Mouse (Mus musculus): ENCODE results near the gene Fbrsl1. TPM values are rescaled to one million over a fixed set of nuclear protein-coding genes. Genes with fewer than 3 reads are reported as not detected.

Fbrsl1 gene
- polyA plus RNA-seq, 1 experiment from 2014 or later = 5.5 TPM

GRCm38 (mm10) chr5:110421393-110421792 lies 26.9 kb downstream of the Fbrsl1 start:
- H3K36me3 ChIP-seq (ENCODE audit: control insufficient read depth, insufficient read depth, low read length) = no peaks in the 10 kb centered on the region
- H3K9me3 ChIP-seq (ENCODE audit: control insufficient read depth, low read length) = no peaks in the 10 kb centered on the region
- H3K9ac ChIP-seq (ENCODE audit: low read length) = no peak overlapping the region
- no peak overlapping the region for H3K4me2 ChIP-seq (ENCODE audit: low read depth, low read length)
- 94% methylated on average over 6 of the region's 6 CpGs for WGBS
- H3K4me1 ChIP-seq (replicated peaks; ENCODE audit: control insufficient read depth, insufficient read depth, low read length) = no peaks in the 10 kb centered on the region
- ATAC-seq (ENCODE audit: low read depth) = no peak
- no peak overlapping the region for H3K27ac ChIP-seq (ENCODE audit: low read length)
- H3K4me3 ChIP-seq (ENCODE audit: low read length) = no peak overlapping the region
- no peaks in the 10 kb centered on the region for H3K27me3 ChIP-seq (ENCODE audit: control insufficient read depth, insufficient read depth, low read depth, low read length)

GRCm38 (mm10) chr5:110420950-110421349 lies 27.4 kb downstream of the Fbrsl1 start:
- no peaks in the 10 kb centered on the region for H3K36me3 ChIP-seq (ENCODE audit: control insufficient read depth, insufficient read depth, low read length)
- no peak overlapping the region for H3K27ac ChIP-seq (ENCODE audit: low read length)
- H3K4me3 ChIP-seq (ENCODE audit: low read length) = no peak overlapping the region
- no peaks in the 10 kb centered on the region for H3K9me3 ChIP-seq (ENCODE audit: control insufficient read depth, low read length)
- no peaks in the 10 kb centered on the region for H3K4me1 ChIP-seq (replicated peaks; ENCODE audit: control insufficient read depth, insufficient read depth, low read length)
- H3K9ac ChIP-seq (ENCODE audit: low read length) = no peak overlapping the region
- WGBS = 55% methylated on average over 1 of the region's 1 CpGs
- no peaks in the 10 kb centered on the region for H3K27me3 ChIP-seq (ENCODE audit: control insufficient read depth, insufficient read depth, low read depth, low read length)
- H3K4me2 ChIP-seq (ENCODE audit: low read depth, low read length) = no peak overlapping the region
- ATAC-seq (ENCODE audit: low read depth) = no peak

GRCm38 (mm10) chr5:110420201-110420600 lies 28.1 kb downstream of the Fbrsl1 start:
- no peak overlapping the region for H3K4me3 ChIP-seq (ENCODE audit: low read length)
- no peaks in the 10 kb centered on the region for H3K27me3 ChIP-seq (ENCODE audit: control insufficient read depth, insufficient read depth, low read depth, low read length)
- no peaks in the 10 kb centered on the region for H3K36me3 ChIP-seq (ENCODE audit: control insufficient read depth, insufficient read depth, low read length)
- 74% methylated on average over 4 of the region's 4 CpGs for WGBS
- no peaks in the 10 kb centered on the region for H3K9me3 ChIP-seq (ENCODE audit: control insufficient read depth, low read length)
- no peak overlapping the region for H3K27ac ChIP-seq (ENCODE audit: low read length)
- H3K4me2 ChIP-seq (ENCODE audit: low read depth, low read length) = no peak overlapping the region
- H3K9ac ChIP-seq (ENCODE audit: low read length) = no peak overlapping the region
- H3K4me1 ChIP-seq (replicated peaks; ENCODE audit: control insufficient read depth, insufficient read depth, low read length) = no peaks in the 10 kb centered on the region
- ATAC-seq (ENCODE audit: low read depth) = no peak

GRCm38 (mm10) chr5:110418523-110418911 lies 29.8 kb downstream of the Fbrsl1 start:
- no peaks in the 10 kb centered on the region for H3K27me3 ChIP-seq (ENCODE audit: control insufficient read depth, insufficient read depth, low read depth, low read length)
- no peak overlapping the region for H3K4me2 ChIP-seq (ENCODE audit: low read depth, low read length)
- ATAC-seq (ENCODE audit: low read depth) = no peak
- no peaks in the 10 kb centered on the region for H3K4me1 ChIP-seq (replicated peaks; ENCODE audit: control insufficient read depth, insufficient read depth, low read length)
- no peak overlapping the region for H3K9ac ChIP-seq (ENCODE audit: low read length)
- H3K9me3 ChIP-seq (ENCODE audit: control insufficient read depth, low read length) = no peaks in the 10 kb centered on the region
- no peaks in the 10 kb centered on the region; the same call in 1 of the 2 replicates for H3K36me3 ChIP-seq (ENCODE audit: control insufficient read depth, insufficient read depth, low read length)
- H3K27ac ChIP-seq (ENCODE audit: low read length) = no peak overlapping the region
- WGBS = 77% methylated on average over 1 of the region's 1 CpGs
- no peak overlapping the region for H3K4me3 ChIP-seq (ENCODE audit: low read length)

GRCm38 (mm10) chr5:110417756-110418522 lies 30.4 kb downstream of the Fbrsl1 start:
- Histone ChIP-seq H3K9me3 (ENCODE audit: control insufficient read depth, low read length) (no peaks in the 10 kb centered on the region), H3K36me3 (ENCODE audit: control insufficient read depth, insufficient read depth, low read length) (no peaks in the 10 kb centered on the region; the same call in 1 of the 2 replicates), H3K4me1 (replicated peaks; ENCODE audit: control insufficient read depth, insufficient read depth, low read length) (no peaks in the 10 kb centered on the region), H3K27me3 (ENCODE audit: control insufficient read depth, insufficient read depth, low read depth, low read length) (no peaks in the 10 kb centered on the region), H3K9ac (ENCODE audit: low read length) (no peak overlapping the region), H3K4me2 (ENCODE audit: low read depth, low read length) (no peak overlapping the region), H3K27ac (ENCODE audit: low read length) (no peak overlapping the region), H3K4me3 (ENCODE audit: low read length) (no peak overlapping the region)
- 56% methylated on average over 14 of the region's 14 CpGs for WGBS
- ATAC-seq (ENCODE audit: low read depth) = no peak

GRCm38 (mm10) chr5:110416825-110417401 lies 31.4 kb downstream of the Fbrsl1 start:
- no peaks in the 10 kb centered on the region; the same call in 1 of the 2 replicates for H3K36me3 ChIP-seq (ENCODE audit: control insufficient read depth, insufficient read depth, low read length)
- no peak for ATAC-seq (ENCODE audit: low read depth)
- 39% methylated on average over 7 of the region's 7 CpGs for WGBS

GRCm38 (mm10) chr5:110415806-110416700 lies 32.2 kb downstream of the Fbrsl1 start:
- WGBS = 62% methylated on average over 13 of the region's 13 CpGs

More at GRCm38 (mm10) chr5:110416825-110417401, 31.4 kb downstream of the Fbrsl1 start:
- Histone ChIP-seq H3K4me3 (ENCODE audit: low read length) (no peak overlapping the region), H3K4me1 (replicated peaks; ENCODE audit: control insufficient read depth, insufficient read depth, low read length) (no peaks in the 10 kb centered on the region), H3K9me3 (ENCODE audit: control insufficient read depth, low read length) (no peaks in the 10 kb centered on the region), H3K27me3 (ENCODE audit: control insufficient read depth, insufficient read depth, low read depth, low read length) (no peaks in the 10 kb centered on the region), H3K9ac (ENCODE audit: low read length) (no peak overlapping the region), H3K4me2 (ENCODE audit: low read depth, low read length) (no peak overlapping the region), H3K27ac (ENCODE audit: low read length) (no peak overlapping the region)

GRCm38 (mm10) chr5:110415022-110415421 lies 33.3 kb downstream of the Fbrsl1 start:
- Histone ChIP-seq H3K4me2 (ENCODE audit: low read depth, low read length) (no peak overlapping the region), H3K4me3 (ENCODE audit: low read length) (no peak overlapping the region), H3K9me3 (ENCODE audit: control insufficient read depth, low read length) (no peaks in the 10 kb centered on the region), H3K27ac (ENCODE audit: low read length) (no peak overlapping the region), H3K36me3 (ENCODE audit: control insufficient read depth, insufficient read depth, low read length) (no peaks in the 10 kb centered on the region; the same call in 1 of the 2 replicates), H3K27me3 (ENCODE audit: control insufficient read depth, insufficient read depth, low read depth, low read length) (no peaks in the 10 kb centered on the region), H3K9ac (ENCODE audit: low read length) (no peak overlapping the region), H3K4me1 (replicated peaks; ENCODE audit: control insufficient read depth, insufficient read depth, low read length) (no peaks in the 10 kb centered on the region)
- ATAC-seq (ENCODE audit: low read depth) = no peak
- 76% methylated on average over 5 of the region's 5 CpGs for WGBS

More at GRCm38 (mm10) chr5:110415806-110416700, 32.2 kb downstream of the Fbrsl1 start:
- no peak overlapping the region for H3K4me2 ChIP-seq (ENCODE audit: low read depth, low read length)
- no peaks in the 10 kb centered on the region; the same call in 1 of the 2 replicates for H3K36me3 ChIP-seq (ENCODE audit: control insufficient read depth, insufficient read depth, low read length)
- H3K27me3 ChIP-seq (ENCODE audit: control insufficient read depth, insufficient read depth, low read depth, low read length) = no peaks in the 10 kb centered on the region
- H3K9me3 ChIP-seq (ENCODE audit: control insufficient read depth, low read length) = no peaks in the 10 kb centered on the region
- no peaks in the 10 kb centered on the region for H3K4me1 ChIP-seq (replicated peaks; ENCODE audit: control insufficient read depth, insufficient read depth, low read length)
- H3K4me3 ChIP-seq (ENCODE audit: low read length) = no peak overlapping the region
- no peak overlapping the region for H3K27ac ChIP-seq (ENCODE audit: low read length)
- H3K9ac ChIP-seq (ENCODE audit: low read length) = no peak overlapping the region
- no peak for ATAC-seq (ENCODE audit: low read depth)

GRCm38 (mm10) chr5:110413018-110413417 lies 35.3 kb downstream of the Fbrsl1 start:
- WGBS = 87% methylated on average over 14 of the region's 14 CpGs
- Histone ChIP-seq H3K36me3 (ENCODE audit: control insufficient read depth, insufficient read depth, low read length) (no peaks in the 10 kb centered on the region; the same call in 1 of the 2 replicates), H3K9ac (ENCODE audit: low read length) (no peak overlapping the region), H3K27ac (ENCODE audit: low read length) (no peak overlapping the region), H3K27me3 (ENCODE audit: control insufficient read depth, insufficient read depth, low read depth, low read length) (no peaks in the 10 kb centered on the region), H3K4me1 (replicated peaks; ENCODE audit: control insufficient read depth, insufficient read depth, low read length) (no peaks in the 10 kb centered on the region), H3K4me3 (ENCODE audit: low read length) (no peak overlapping the region), H3K9me3 (ENCODE audit: control insufficient read depth, low read length) (no peaks in the 10 kb centered on the region), H3K4me2 (ENCODE audit: low read depth, low read length) (no peak overlapping the region)
- no peak for ATAC-seq (ENCODE audit: low read depth)

Measured in lung, embryonic 16.5 days (tissue).